Mouse (Mus musculus): ENCODE results near the gene Vmn2r38. TPM values are rescaled to one million over a fixed set of nuclear protein-coding genes. Genes with fewer than 3 reads are reported as not detected.
"Not testable (repeated sequence)": the region's sequence is repeated elsewhere in the genome, so short reads cannot be mapped to it uniquely, and the experiment has no call there.

The Vmn2r38 gene
- not detected in 2 replicates for total RNA-seq (2015)
- total RNA-seq (2017) = not detected in 2 replicates

GRCm38 (mm10) chr7:9097781-9098180 lies at the start of gene Vmn2r38:
Gene Vmn2r38, minus strand, starts transcription at chr7:9097881.
- not testable (repeated sequence) for ATAC-seq (ENCODE audit: poor library complexity, severe bottlenecking)

GRCm38 (mm10) chr7:9065353-9065752 lies 32.3 kb downstream of the Vmn2r38 start:
- ATAC-seq (ENCODE audit: poor library complexity, severe bottlenecking) = not testable (repeated sequence)

- ATAC-seq (ENCODE audit: poor library complexity, severe bottlenecking) = not testable (repeated sequence)
These were observed 67.0 kb downstream of the Vmn2r38 start, which contains the start of gene Vmn2r39 for GRCm38 (mm10) chr7:9030698-9031097. Gene Vmn2r39, minus strand, starts transcription at chr7:9030798.

Other genes with a start within 250 kb of the Vmn2r38 start
- gene Vmn2r40, start 166.4 kb downstream of the Vmn2r38 start, total RNA-seq (2015) = not detected in 2 replicates
- not detected in 2 replicates for gene Vmn2r40, start 166.4 kb downstream of the Vmn2r38 start, total RNA-seq (2017)
- not detected in 2 replicates for gene Vmn2r39, start 67.1 kb downstream of the Vmn2r38 start, total RNA-seq (2015)
- gene Vmn2r39, start 67.1 kb downstream of the Vmn2r38 start, total RNA-seq (2017) = not detected in 2 replicates
- gene Vmn2r37, start 125.8 kb upstream of the Vmn2r38 start, total RNA-seq (2015) = not detected in 2 replicates
- gene Vmn2r37, start 125.8 kb upstream of the Vmn2r38 start, total RNA-seq (2017) = not detected in 2 replicates

Data from megakaryocyte, adult 5-6 weeks (primary cell).